Mouse (Mus musculus) MN1 (cell line): ENCODE measurements around the gene Tead1.

Experiments used
- DNase-seq: peaks from one replicate; pipeline ENCODE4 v3.0.0-alpha.2; 2016; ENCODE audit warnings: low spot score

The Tead1 gene

GRCm38 (mm10) chr7:112859887-112860286 lies 180.8 kb downstream of the Tead1 start:
- DNase-seq = no peak

DNA sequence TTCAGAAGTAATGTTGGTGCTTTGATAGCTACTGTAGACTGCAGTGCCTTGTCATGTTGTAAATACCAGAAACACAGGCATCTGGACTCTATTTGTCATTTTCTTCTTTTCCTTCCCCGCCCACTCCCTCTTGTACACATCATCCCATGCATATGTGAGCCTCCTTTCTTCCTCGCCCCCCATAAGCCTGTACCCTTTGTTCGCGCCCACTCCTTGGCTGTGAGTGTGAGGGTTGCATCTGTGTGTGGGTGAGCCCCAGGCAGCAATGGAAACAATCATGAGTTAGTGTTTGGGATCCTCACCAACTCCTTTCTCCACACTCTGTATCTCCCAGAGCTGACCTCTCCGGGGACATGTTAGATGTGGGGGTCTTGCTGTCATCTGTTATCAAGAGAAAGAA lies 183.0 kb downstream of the Tead1 start:
- no peak for DNase-seq

GRCm38 (mm10) chr7:112864188-112864587 lies 185.1 kb downstream of the Tead1 start:
- DNase-seq = no peak

- DNase-seq = peak; percentile 74
Observed at GRCm38 (mm10) chr7:112865739-112866138, 186.6 kb downstream of the Tead1 start.

DNA sequence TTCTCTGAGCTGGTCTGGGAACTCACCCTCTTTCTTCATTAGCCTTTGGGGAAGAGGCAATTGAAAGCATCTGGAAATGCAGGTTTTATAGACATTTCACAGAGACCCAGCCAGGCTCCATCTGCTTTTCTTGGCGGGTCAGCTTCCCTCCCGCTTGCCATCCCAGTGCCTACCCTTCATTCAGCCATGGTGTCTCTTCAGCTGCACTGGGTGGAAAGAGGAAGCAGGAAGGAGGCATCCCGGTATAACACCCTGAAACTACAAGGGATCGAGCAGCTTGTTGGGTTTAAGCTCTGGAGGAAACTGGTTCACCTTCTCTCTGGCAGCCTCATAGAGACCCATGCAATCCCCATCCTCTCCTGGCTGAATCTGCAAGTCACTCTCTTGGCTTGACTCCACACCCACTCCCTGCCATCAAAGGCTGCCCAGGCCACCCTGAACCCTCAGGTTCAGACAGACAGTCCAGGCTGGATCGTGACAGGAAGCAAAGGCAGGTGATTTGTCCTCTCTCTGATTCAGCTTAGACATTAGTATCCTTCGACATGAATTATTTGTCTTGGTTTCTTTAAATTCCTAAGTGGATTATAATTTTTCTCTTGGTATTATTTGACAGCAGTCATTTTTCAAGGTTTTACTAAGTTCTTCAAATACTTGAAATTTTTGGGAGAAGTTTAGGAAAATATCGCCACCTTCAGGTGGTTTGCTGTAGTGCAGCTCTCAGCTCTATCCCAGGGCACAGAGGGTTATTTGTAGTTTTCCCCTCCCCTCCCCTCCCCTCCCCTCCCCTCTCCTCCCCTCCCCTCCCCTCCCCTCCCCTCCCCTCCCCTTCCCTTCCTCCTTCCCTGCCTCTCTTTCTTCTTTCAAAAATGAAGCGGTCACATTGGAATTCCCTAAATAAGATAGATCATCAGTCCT lies 189.7 kb downstream of the Tead1 start:
- peak; percentile 67 for DNase-seq

DNA sequence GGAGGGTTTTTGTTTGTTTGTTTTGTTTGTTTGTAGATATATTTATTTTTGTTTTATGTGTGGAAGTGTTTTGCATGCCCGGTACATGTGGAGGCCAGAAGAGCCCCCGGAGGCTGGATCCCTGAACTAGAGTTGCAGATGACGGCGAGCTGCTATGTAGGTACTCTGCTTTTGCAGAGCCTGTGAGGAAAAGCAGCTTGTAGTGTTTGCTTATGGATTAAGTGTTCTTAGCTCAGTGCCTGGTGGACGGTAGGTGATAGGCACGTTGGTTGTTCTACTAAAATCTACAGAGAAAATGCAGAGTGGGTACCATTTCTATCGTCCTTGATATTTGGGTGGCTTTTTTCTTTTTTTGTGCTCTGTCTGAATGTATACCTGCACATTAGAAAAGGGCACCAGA lies 192.6 kb downstream of the Tead1 start:
- no peak for DNase-seq

GRCm38 (mm10) chr7:112872435-112873196 lies 193.5 kb downstream of the Tead1 start:
- DNase-seq = no peak

- DNase-seq = no peak
Observed at GRCm38 (mm10) chr7:112876128-112876527, 197.0 kb downstream of the Tead1 start.

DNA sequence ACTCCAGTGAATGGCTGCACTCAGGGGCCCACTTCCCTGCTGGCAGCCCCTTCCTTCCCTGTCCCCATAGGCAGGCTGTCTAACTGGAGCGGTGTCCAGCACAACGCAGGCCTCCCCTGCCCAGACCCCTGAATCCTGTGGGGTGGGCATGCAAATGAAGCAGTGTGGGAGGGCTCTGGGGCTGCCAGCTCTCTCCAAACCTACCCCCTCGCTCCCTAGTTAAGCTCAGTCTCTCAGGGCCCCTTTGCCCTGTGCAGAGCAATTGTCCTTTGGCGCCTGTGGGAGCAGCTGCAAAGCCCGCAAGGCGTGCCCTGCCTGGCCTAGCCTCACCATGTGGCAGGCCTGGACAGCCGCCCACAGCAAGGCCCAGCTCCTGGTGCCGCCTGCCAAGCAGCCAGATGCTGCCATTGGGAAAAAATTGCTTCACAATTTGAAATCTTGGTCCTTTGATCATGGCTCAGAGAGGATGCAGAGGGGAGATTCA lies 204.7 kb downstream of the Tead1 start:
- DNase-seq = peak; percentile 85

DNA sequence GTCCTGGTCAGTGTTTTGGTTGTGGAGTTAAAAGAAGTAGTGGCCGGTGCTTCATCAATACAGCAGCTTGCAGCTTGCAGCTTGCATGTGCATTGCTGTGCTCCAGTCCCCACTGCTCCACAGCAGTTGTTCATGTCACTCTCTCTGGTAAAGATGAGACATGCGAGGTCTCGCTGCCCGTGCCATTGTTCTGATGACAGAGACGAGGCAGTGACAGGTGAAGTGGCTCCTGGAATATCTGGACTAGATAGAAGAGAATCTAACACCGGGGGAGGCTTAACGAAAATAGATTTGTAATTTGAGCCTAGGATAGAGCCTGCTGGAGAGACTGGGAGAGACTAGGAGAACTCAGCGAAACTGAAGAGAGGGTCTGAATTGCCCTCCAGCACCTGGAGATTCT lies 206.4 kb downstream of the Tead1 start:
- DNase-seq = no peak

DNA sequence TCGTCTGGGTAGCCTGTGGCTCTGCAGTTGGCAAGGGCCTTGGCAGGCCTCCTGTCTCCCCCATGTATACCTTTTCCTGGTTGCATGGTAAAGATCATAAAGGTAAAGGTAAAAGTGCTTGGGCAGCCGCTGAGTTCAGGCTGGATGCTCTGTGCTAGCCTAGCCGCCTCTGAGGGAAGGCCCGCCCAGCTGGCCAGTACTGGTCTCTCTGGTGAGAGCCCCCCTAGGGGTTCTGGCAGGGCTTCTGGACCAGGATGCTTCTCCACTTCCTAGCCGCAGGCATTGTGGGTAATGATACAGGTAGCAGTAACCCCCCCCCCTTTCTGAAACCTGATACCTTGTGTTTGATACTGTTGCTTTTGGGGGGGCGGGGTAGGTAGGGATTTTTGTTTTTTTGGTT lies 212.8 kb downstream of the Tead1 start:
- no peak for DNase-seq

- DNase-seq = no peak
Observed at GRCm38 (mm10) chr7:112892595-112892994, 213.5 kb downstream of the Tead1 start.

DNA sequence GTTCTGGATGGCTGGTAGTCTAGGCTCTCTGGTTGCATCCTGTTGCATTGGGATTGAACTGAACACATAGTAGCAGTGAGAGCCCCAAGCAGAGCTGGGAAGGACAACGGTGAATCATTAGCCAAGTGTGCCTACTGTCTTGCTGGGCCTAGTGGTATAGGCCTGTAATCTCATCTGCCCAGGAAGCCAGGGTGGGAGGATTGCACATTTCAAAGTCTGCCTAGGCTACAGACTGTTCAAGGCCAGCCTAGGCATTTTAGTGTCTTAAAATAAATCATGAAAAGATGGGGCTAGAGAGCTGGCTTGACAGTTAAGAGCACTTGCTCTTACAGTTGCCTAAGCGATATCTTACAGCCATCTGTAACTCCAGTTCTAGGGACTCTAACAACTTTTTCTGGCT lies 217.2 kb downstream of the Tead1 start:
- DNase-seq = no peak

DNA sequence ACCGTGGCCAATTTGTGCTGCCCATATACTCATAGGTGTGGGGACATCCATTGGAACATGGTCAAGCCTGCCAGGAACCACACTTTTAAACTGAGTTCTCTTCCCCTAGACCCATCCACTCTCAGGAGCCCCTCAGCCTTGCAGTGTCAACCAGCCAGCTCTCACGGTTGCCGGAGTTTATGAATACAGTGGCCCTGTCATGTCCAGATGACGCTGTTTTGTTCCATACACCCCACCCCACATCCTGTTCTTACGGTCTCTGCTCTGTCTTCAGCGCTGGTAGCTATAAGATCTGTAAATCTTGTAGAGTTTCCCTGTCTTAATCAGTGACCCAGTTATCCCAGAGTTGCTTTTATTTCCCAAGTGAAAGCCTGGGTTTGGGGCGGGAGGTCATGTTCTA lies 222.6 kb downstream of the Tead1 start:
- DNase-seq = no peak

- no peak for DNase-seq
Observed at GRCm38 (mm10) chr7:112906848-112907247, 227.7 kb downstream of the Tead1 start.

DNA sequence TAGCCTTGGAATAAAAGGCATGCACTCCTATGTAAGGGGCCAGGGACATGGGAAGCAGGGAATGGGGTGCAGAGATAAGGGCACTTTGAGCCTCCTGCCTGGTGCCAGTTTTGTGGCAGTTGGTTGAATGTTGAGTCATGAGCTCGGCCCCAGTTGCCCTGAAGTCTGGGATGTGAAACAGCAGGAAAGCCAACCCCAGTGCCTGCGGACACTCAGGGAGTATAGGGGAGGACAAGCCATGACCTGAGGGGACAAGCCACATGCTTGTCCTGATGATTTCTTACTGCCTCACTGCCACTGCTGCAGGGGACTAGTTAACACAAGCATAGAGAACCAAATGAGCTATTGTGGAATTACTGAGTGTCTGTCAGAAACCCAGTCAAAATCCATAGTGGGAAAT lies 228.3 kb downstream of the Tead1 start:
- DNase-seq = no peak

DNA sequence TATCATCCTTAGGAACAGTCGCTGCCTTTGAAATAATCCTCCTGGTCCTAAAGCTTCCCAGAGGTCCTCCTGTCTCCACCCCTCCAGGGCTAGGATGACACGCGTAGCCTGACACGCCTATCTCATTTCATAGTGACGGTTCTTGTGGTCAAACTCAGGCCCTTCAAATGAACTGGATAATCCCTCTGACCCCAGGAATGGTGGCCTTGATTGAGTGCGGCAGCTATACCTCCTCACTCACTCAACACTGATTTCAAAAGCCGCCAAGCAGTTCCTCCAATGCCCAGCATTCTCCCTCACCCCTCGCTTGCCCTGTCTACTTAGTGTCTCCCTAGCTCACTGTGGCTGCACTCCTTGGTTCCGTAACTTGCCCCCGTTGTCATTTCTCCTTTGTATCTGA lies 230.0 kb downstream of the Tead1 start:
- no peak for DNase-seq

GRCm38 (mm10) chr7:112912969-112913368 lies 233.9 kb downstream of the Tead1 start:
- DNase-seq = no peak

- no peak for DNase-seq
Observed at GRCm38 (mm10) chr7:112915571-112915970, 236.5 kb downstream of the Tead1 start.

DNA sequence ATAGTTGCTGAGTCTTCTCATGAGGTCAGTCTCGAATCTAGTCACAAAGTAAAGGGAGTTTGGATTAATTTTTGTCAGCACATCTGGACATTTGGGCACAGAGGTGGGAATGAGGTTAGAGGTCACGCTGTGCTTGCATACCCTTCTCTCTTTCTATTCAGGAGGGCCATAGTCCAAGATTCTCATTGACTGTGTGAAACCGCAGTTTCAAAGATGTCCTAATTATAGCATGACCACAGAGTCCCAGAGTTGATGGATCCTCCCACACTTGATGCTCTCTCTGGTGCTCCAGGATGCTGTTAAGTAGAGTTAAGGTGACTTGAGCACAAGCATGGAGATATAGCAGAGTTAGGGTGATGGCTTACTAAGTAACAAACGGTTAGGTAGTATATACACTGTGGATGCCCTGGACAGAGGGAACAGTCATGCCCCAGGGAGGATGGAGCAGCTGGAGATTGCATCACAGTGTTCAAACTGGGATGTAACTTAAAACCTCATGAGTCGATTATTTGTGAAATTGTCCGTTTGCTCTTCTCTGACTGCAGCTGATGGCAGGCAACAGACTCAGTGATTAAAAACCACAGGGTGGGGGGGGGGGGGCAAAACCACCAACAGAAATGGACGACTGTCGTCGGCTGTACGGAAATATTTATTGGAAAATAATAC lies 238.6 kb downstream of the Tead1 start:
- DNase-seq = no peak

DNA sequence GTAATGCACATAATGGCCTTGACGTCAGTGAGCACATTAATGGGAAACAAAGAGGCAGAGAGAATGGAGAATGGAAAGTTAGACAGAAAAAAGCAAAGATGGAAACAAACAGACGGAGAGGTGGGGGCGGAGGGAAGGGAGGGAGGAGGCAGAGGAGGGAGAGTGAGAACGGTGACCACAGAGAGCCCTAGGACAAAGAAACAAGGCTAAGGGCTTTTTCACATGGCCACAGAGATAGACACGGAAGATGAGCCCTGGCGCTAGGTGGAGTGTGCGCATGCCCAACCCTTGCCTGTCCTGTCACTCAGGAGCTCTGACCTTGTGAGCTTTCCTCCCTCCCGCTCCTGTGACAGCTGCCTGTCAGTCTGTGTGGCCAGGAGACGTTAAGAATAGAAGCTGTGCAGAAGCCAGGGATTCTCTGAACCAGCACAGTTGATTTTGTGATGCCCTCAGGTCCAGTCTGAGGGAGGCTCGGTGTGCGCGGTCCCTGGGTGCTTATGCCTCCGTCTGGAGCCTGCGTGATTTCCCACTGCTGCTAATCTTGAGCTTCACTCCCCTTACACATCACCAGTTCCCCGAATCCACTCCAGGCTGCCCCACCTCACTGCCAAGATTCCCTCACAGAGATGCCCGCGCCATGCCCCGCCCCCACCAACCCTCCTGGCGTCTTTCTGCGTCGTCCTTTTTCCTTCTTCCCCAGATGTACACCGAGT lies 239.3 kb downstream of the Tead1 start:
- peak; percentile 85 for DNase-seq

GRCm38 (mm10) chr7:112919845-112920244 lies 240.7 kb downstream of the Tead1 start:
- DNase-seq = peak; percentile 82
